Mouse (Mus musculus) heart, adult 2 months (tissue): Measurements from ENCODE around the gene Gm20388.

Experiments
- CTCF ChIP-seq: fragments of 200-600 bp; IDR thresholded peaks from 2 replicates; pipeline ENCODE4 v1.8.1; 2022; ENCODE audit warnings: antibody characterized with exemption, mild to moderate bottlenecking, moderate library complexity
- EP300 ChIP-seq: fragments of 200-500 bp; IDR thresholded peaks from 2 replicates; pipeline ENCODE4 v1.6.1; 2011; ENCODE audit warnings: low read depth, low read length, control low read depth; ENCODE audit not compliant: insufficient read depth
- POLR2A ChIP-seq: fragments of 200-500 bp; IDR thresholded peaks from 2 replicates; pipeline ENCODE4 v1.6.1; 2011; ENCODE audit warnings: mild to moderate bottlenecking, low read depth, low read length, control low read depth; ENCODE audit not compliant: insufficient read depth

DNA sequence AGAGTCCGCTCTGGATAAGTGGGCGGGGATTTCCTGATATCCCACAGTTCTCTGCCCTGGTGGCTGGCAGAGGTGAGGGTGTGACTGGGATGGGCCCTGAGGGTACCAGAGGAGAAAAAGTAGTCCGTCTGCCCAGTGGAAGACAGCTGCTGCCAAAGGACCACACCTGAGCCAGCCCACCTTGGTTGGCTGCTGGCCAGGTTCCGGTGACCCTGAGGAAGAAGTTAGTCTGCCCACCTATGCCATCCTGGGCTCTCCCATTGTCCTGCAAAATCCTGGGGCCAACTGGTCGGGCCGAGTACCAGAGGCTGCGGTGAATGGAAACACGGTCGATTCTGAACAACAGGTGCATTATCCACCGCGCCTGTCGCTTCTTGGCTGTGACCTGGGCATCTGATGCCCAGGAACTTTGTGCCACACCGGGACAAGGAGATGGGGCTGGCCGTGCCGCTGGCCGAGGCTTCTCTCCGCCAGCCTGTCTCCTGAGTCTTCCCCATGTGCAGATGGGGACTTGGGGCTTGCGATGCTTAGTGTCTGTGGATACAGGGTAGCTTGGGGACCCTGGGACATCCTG, 643.9 kb downstream of the Gm20388 start:
- TF ChIP-seq POLR2A (no peak), CTCF (no peak), EP300 (no peak)
